Mouse (Mus musculus): ENCODE data around the gene Grin1.
"Not testable (repeated sequence)": the region's sequence is repeated elsewhere in the genome, so short reads cannot be mapped to it uniquely, and the experiment has no call there.

The Grin1 gene

GRCm38 (mm10) chr2:25257250-25257649 lies 61.7 kb downstream of the Grin1 start:
- in situ Hi-C loops (cut with MseI, MboI), result not testable (repeated sequence)

GRCm38 (mm10) chr2:25256443-25257109 lies 62.4 kb downstream of the Grin1 start:
- in situ Hi-C loops (cut with MseI, MboI), result not testable (repeated sequence)

- in situ Hi-C loops (cut with MseI, MboI), result no loop called here
Observed at GRCm38 (mm10) chr2:25255284-25255779, 63.7 kb downstream of the Grin1 start, which contains the start of gene Tmem203. Tmem203 (plus strand) TSS chr2:25255439.

GRCm38 (mm10) chr2:25252331-25252730 lies 66.7 kb downstream of the Grin1 start:
- in situ Hi-C loops (cut with MseI, MboI), result no loop called here

GRCm38 (mm10) chr2:25246183-25247072 lies 72.6 kb downstream of the Grin1 start, which contains the start of gene AL732309.1:
AL732309.1 (minus strand) TSS chr2:25246863.
- in situ Hi-C loops (cut with MseI, MboI), result no loop called here

- in situ Hi-C loops (cut with MseI, MboI), result no loop called here
Observed at GRCm38 (mm10) chr2:25244144-25244543, 74.8 kb downstream of the Grin1 start.

- in situ Hi-C loops (cut with MseI, MboI), result no loop called here
Observed at GRCm38 (mm10) chr2:25243342-25243741, 75.6 kb downstream of the Grin1 start.

GRCm38 (mm10) chr2:25242101-25242506 lies 76.9 kb downstream of the Grin1 start, which contains the start of the genes Rnf208 and Cysrt1:
Rnf208 (plus strand) TSS chr2:25242255.
Cysrt1 (minus strand) TSS chr2:25242452.
- in situ Hi-C loops (cut with MseI, MboI), result no loop called here

GRCm38 (mm10) chr2:25241438-25241775 lies 77.6 kb downstream of the Grin1 start:
- in situ Hi-C loops (cut with MseI, MboI), result no loop called here

Measured in mouse trophoblast stem cell (cell line).